Mouse (Mus musculus) MEL (cell line): ENCODE measurements around the gene Cd248. TPM values are rescaled to one million over a fixed set of nuclear protein-coding genes. Genes with fewer than 3 reads are reported as not detected.

ENCODE experiments used
- DNase-seq: peaks from one replicate; pipeline ENCODE4 v3.0.0; 2011; ENCODE audit warnings: low read depth, low spot score
- H3K27ac ChIP-seq: 2 replicates; pipeline ENCODE4 v1.5.1; 2012; ENCODE audit warnings: low read depth, mild to moderate bottlenecking, control low read depth, low read length, moderate library complexity; ENCODE audit not compliant: control insufficient read depth
- H3K27me3 ChIP-seq, 2 experiments: fragments of 150-350 bp in 1 of 2; sonication (generic) in 1 of 2; 2 replicates each; pipeline ENCODE4 v1.6.1; 2012; ENCODE audit warnings: low read length in 2 of 2, mild to moderate bottlenecking in 2 of 2, improper control_type of control experiment in 1 of 2, moderate library complexity in 1 of 2; ENCODE audit not compliant: insufficient read depth in 2 of 2, control insufficient read depth in 1 of 2
- H3K36me3 ChIP-seq, 2 experiments: 2 replicates each; pipeline ENCODE4 v1.6.1; 2012 to 2014; ENCODE audit warnings: low read length in 2 of 2, improper control_type of control experiment in 1 of 2, inconsistent platforms in 1 of 2, mild to moderate bottlenecking in 1 of 2; ENCODE audit not compliant: insufficient read depth in 2 of 2, control insufficient read depth in 1 of 2
- H3K4me1 ChIP-seq, 2 experiments: fragments of 150-350 bp in 1 of 2; sonication (generic) in 1 of 2; 2 replicates each; pipeline ENCODE4 v1.6.1; 2012; ENCODE audit warnings: low read length in 2 of 2, improper control_type of control experiment in 1 of 2, mild to moderate bottlenecking in 1 of 2; ENCODE audit not compliant: insufficient read depth in 2 of 2, control insufficient read depth in 1 of 2
- H3K4me3 ChIP-seq, 2 experiments: fragments of 150-350 bp in 1 of 2; sonication (generic) in 1 of 2; 2 replicates each; pipeline ENCODE4 v1.5.1; 2012; ENCODE audit warnings: low read depth in 2 of 2, low read length in 2 of 2, mild to moderate bottlenecking in 2 of 2, moderate library complexity in 2 of 2, control low read depth in 1 of 2, improper control_type of control experiment in 1 of 2; ENCODE audit not compliant: control insufficient read depth in 1 of 2, insufficient read depth in 1 of 2
- H3K79me2 ChIP-seq: 2 replicates; pipeline ENCODE4 v1.6.1; 2012; ENCODE audit warnings: mild to moderate bottlenecking, low read length, moderate library complexity; ENCODE audit not compliant: control insufficient read depth, poor library complexity, insufficient read depth
- H3K9ac ChIP-seq: 2 replicates; pipeline ENCODE4 v1.6.1; 2012; ENCODE audit warnings: low read depth, mild to moderate bottlenecking, control low read depth, low read length, moderate library complexity; ENCODE audit not compliant: control insufficient read depth, poor library complexity, severe bottlenecking
- H3K9me3 ChIP-seq: fragments of 150-350 bp; sonication (generic); replicated peaks from 2 replicates; pipeline ENCODE4 v1.6.1; 2012; ENCODE audit warnings: mild to moderate bottlenecking, low read length, improper control_type of control experiment, moderate library complexity; ENCODE audit not compliant: insufficient read depth
- CHD1 ChIP-seq: IDR thresholded peaks from 2 replicates; pipeline ENCODE4 v1.6.1; 2012; ENCODE audit warnings: low read depth, mild to moderate bottlenecking, inconsistent platforms, low read length, improper control_type of control experiment
- E2F4 ChIP-seq: IDR thresholded peaks from 2 replicates; pipeline ENCODE4 v1.6.1; 2011; ENCODE audit warnings: low read depth, low read length, improper control_type of control experiment, borderline replicate concordance
- EP300 ChIP-seq, 2 experiments: IDR thresholded peaks; 2 replicates each; pipeline ENCODE4 v1.6.1; 2011; ENCODE audit warnings: improper control_type of control experiment in 2 of 2, low read length in 2 of 2, low read depth in 1 of 2, mild to moderate bottlenecking in 1 of 2
- GABPA ChIP-seq: IDR thresholded peaks from 2 replicates; pipeline ENCODE4 v1.6.1; 2012; ENCODE audit warnings: low read depth, mild to moderate bottlenecking, inconsistent platforms, low read length, improper control_type of control experiment, moderate library complexity
- GATA1 ChIP-seq: IDR thresholded peaks from 2 replicates; pipeline ENCODE4 v1.6.1; 2011; ENCODE audit warnings: low read depth, low read length, improper control_type of control experiment
- KAT2A ChIP-seq: conservative IDR thresholded peaks from 2 replicates; pipeline ENCODE4 v1.6.1; 2012; ENCODE audit warnings: low read depth, low read length, improper control_type of control experiment, inconsistent platforms
- MAFK ChIP-seq: IDR thresholded peaks from 2 replicates; pipeline ENCODE4 v1.6.1; 2011; ENCODE audit warnings: low read depth, mild to moderate bottlenecking, low read length, improper control_type of control experiment, borderline replicate concordance
- MAX ChIP-seq: IDR thresholded peaks from 2 replicates; pipeline ENCODE4 v1.6.1; 2011; ENCODE audit warnings: low read length, improper control_type of control experiment
- MAZ ChIP-seq: IDR thresholded peaks from 2 replicates; pipeline ENCODE4 v1.6.1; 2012; ENCODE audit warnings: low read depth, mild to moderate bottlenecking, inconsistent platforms, low read length, improper control_type of control experiment
- MYC ChIP-seq: IDR thresholded peaks from 2 replicates; pipeline ENCODE4 v1.6.1; 2011; ENCODE audit warnings: low read depth, mild to moderate bottlenecking, low read length, improper control_type of control experiment, moderate library complexity
- NELFE ChIP-seq: IDR thresholded peaks from 2 replicates; pipeline ENCODE4 v1.6.1; 2011; ENCODE audit warnings: low read depth, low read length, improper control_type of control experiment
- NRF1 ChIP-seq: IDR thresholded peaks from 2 replicates; pipeline ENCODE4 v1.6.1; 2014; ENCODE audit warnings: low read depth, mild to moderate bottlenecking, inconsistent platforms, low read length, improper control_type of control experiment, moderate library complexity; ENCODE audit not compliant: poor library complexity, insufficient read depth, severe bottlenecking
- POLR2A ChIP-seq, 2 experiments: IDR thresholded peaks; 2 replicates each; pipeline ENCODE4 v1.6.1; 2011 to 2012; ENCODE audit warnings: low read length in 2 of 2, mild to moderate bottlenecking in 2 of 2, control low read depth in 1 of 2, improper control_type of control experiment in 1 of 2, low read depth in 1 of 2, moderate library complexity in 1 of 2; ENCODE audit not compliant: control insufficient read depth in 1 of 2, insufficient read depth in 1 of 2, poor library complexity in 1 of 2
- RAD21 ChIP-seq: IDR thresholded peaks from 2 replicates; pipeline ENCODE4 v1.6.1; 2011; ENCODE audit warnings: mild to moderate bottlenecking, low read depth, low read length, improper control_type of control experiment
- RCOR1 ChIP-seq: IDR thresholded peaks from 2 replicates; pipeline ENCODE4 v1.6.1; 2012; ENCODE audit warnings: low read depth, mild to moderate bottlenecking, inconsistent platforms, low read length, improper control_type of control experiment
- SIN3A ChIP-seq: IDR thresholded peaks from 2 replicates; pipeline ENCODE4 v1.6.1; 2012; ENCODE audit warnings: low read length, improper control_type of control experiment, inconsistent platforms
- SMC3 ChIP-seq: IDR thresholded peaks from 2 replicates; pipeline ENCODE4 v1.6.1; 2011; ENCODE audit warnings: low read depth, low read length, improper control_type of control experiment
- TAL1 ChIP-seq: IDR thresholded peaks from 2 replicates; pipeline ENCODE4 v1.6.1; 2012; ENCODE audit warnings: mild to moderate bottlenecking, inconsistent platforms, low read length, moderate library complexity, mixed read lengths
- TBP ChIP-seq: IDR thresholded peaks from 2 replicates; pipeline ENCODE4 v1.8.0; 2011; ENCODE audit warnings: low read depth, low read length, improper control_type of control experiment
- UBTF ChIP-seq: IDR thresholded peaks from 2 replicates; pipeline ENCODE4 v1.6.1; 2012; ENCODE audit warnings: low read depth, mild to moderate bottlenecking, inconsistent platforms, low read length, improper control_type of control experiment, moderate library complexity, borderline replicate concordance; ENCODE audit not compliant: insufficient read depth
- USF2 ChIP-seq, 2 experiments: IDR thresholded peaks; 2 replicates each; pipeline ENCODE4 v1.6.1; 2011 to 2012; ENCODE audit warnings: improper control_type of control experiment in 2 of 2, low read length in 2 of 2, borderline replicate concordance in 1 of 2, inconsistent platforms in 1 of 2, low read depth in 1 of 2, mild to moderate bottlenecking in 1 of 2; ENCODE audit not compliant: insufficient read depth in 1 of 2
- ZC3H11A ChIP-seq: IDR thresholded peaks from 2 replicates; pipeline ENCODE4 v1.6.1; 2012; ENCODE audit warnings: low read depth, mild to moderate bottlenecking, inconsistent platforms, low read length, improper control_type of control experiment
- ZKSCAN1 ChIP-seq: IDR thresholded peaks from 2 replicates; pipeline ENCODE4 v1.6.1; 2012; ENCODE audit warnings: low read depth, mild to moderate bottlenecking, inconsistent platforms, low read length, improper control_type of control experiment, moderate library complexity
- ZMIZ1 ChIP-seq: IDR thresholded peaks from 2 replicates; pipeline ENCODE4 v1.6.1; 2012; ENCODE audit warnings: low read depth, mild to moderate bottlenecking, inconsistent platforms, low read length, improper control_type of control experiment, moderate library complexity
- ZNF384 ChIP-seq: IDR thresholded peaks from 2 replicates; pipeline ENCODE4 v1.6.1; 2012; ENCODE audit warnings: low read depth, mild to moderate bottlenecking, inconsistent platforms, low read length, improper control_type of control experiment
- polyA plus RNA-seq, 2 experiments: library from polyadenylated mRNA; stranded (reverse) in 1 of 2; unstranded in 1 of 2; fragments of >175 nt in 1 of 2; fragments of >200 nt in 1 of 2; gene quantifications; 2 replicates each; pipeline versions ENCODE4 v1.2.1 to v1.2.4; 2012; ENCODE audit warnings: low replicate concordance in 2 of 2, low read depth in 1 of 2; ENCODE audit not compliant: insufficient read length in 2 of 2, insufficient read depth in 1 of 2, missing spikeins in 1 of 2
- total RNA-seq: library from RNA; depleted of rRNA; stranded (reverse); fragments of 300-350 nt; gene quantifications from 2 replicates; pipeline ENCODE4 v1.2.3, GENCODE M21; 2012

The Cd248 gene
- total and polyA plus RNA-seq, 3 experiments: 0.27 to 0.86 TPM; not detected in 1

GRCm38 (mm10) chr19:5038709-5039156 lies 29.1 kb upstream of the Cd248 start, which contains the start of the genes B4gat1 and AC124502.3 (continued):
- TF ChIP-seq ZNF384: no peak
- no peak for TF ChIP-seq SMC3

DNA sequence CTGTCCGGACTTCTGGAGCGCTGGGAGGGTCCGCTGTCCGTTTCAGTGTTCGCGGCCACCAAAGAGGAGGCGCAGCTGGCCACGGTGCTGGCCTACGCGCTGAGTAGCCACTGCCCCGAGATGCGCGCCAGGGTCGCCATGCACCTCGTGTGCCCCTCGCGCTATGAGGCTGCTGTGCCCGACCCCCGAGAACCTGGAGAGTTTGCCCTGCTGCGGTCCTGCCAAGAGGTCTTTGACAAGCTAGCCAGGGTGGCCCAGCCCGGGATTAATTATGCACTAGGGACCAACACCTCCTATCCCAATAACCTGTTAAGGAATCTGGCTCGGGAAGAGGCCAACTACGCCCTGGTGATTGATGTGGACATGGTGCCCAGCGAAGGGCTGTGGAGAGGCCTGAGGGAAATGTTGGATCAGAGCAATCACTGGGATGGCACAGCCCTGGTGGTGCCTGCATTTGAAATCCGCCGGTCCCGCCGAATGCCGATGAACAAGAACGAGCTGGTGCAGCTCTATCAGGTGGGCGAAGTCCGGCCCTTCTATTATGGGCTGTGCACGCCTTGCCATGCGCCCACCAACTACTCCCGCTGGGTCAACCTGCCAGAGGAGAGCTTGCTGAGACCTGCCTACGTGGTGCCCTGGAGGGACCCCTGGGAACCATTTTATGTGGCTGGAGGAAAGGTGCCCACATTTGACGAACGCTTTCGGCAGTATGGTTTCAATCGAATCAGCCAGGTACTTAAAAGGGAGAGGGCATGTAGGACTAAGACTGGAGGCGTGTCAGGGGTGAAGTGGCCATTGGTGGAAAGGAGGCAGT lies 28.4 kb upstream of the Cd248 start:
- no peak for DNase-seq
- Histone ChIP-seq H3K4me3 (peak overlapping the region; percentile 57 to 87), H3K36me3 (peaks cover 2 to 7% of the 10 kb centered on the region in 2 experiments; a peak in 3 of 4 replicates), H3K9ac (peak overlapping the region; percentile 64), H3K9me3 (no peaks in the 10 kb centered on the region), H3K27me3 (no peaks in the 10 kb centered on the region), H3K4me1 (peaks cover 2 to 18% of the 10 kb centered on the region in 2 experiments), H3K79me2 (peaks cover 21% of the 10 kb centered on the region), H3K27ac (no peak overlapping the region)
- TF ChIP-seq SIN3A (no peak), RCOR1 (no peak), MAX (no peak), ZNF384 (no peak), TBP (no peak), GATA1 (no peak), ZMIZ1 (no peak), RAD21 (no peak), POLR2A (IDR thresholded peaks at IDR 0.05; ENCODE audit: control insufficient read depth in 1 of 2, insufficient read depth in 1 of 2, low read depth in 1 of 2, low read length in 2 of 2, poor library complexity in 1 of 2) (no peak), E2F4 (no peak), CHD1 (no peak), MYC (no peak), MAZ (no peak), MAFK (no peak), USF2 (IDR thresholded peaks at IDR 0.05; ENCODE audit: borderline replicate concordance in 1 of 2, insufficient read depth in 1 of 2, low read depth in 1 of 2, low read length in 2 of 2) (no peak), SMC3 (no peak), GABPA (no peak), TAL1 (no peak)

- peak within 1 kb of the TSS; percentile 71 for H3K27ac ChIP-seq
- H3K36me3 ChIP-seq: peaks cover 2 to 7% of the 10 kb centered on the region in 2 experiments; a peak in 3 of 4 replicates
- H3K27me3 ChIP-seq: no peaks in the 10 kb centered on the region
- H3K79me2 ChIP-seq: peaks cover 21% of the 10 kb centered on the region
- H3K9ac ChIP-seq: peak within 1 kb of the TSS; percentile 88
- no peaks in the 10 kb centered on the region for H3K9me3 ChIP-seq
- peaks cover 2 to 18% of the 10 kb centered on the region in 2 experiments for H3K4me1 ChIP-seq
- peak within 1 kb of the TSS; percentile 74 to 95 for H3K4me3 ChIP-seq
- peak; percentile 97 for DNase-seq
- peak in 1 of 2 experiments; percentile 23; a peak in 1 of 4 replicates for TF ChIP-seq EP300 (IDR thresholded peaks at IDR 0.05; ENCODE audit: low read depth in 1 of 2, low read length in 2 of 2)
- no peak for TF ChIP-seq UBTF
- TF ChIP-seq KAT2A: peak; percentile 71
- TF ChIP-seq NRF1: peak; percentile 67
- TF ChIP-seq POLR2A (IDR thresholded peaks at IDR 0.05; ENCODE audit: control insufficient read depth in 1 of 2, insufficient read depth in 1 of 2, low read depth in 1 of 2, low read length in 2 of 2, poor library complexity in 1 of 2): peak in 1 of 2 experiments; percentile 81; a peak in 2 of 4 replicates
- TF ChIP-seq NELFE: peak; percentile 60
- 0 out of 2 replicates have a peak, but pooled peaks have one; percentile 38 for TF ChIP-seq RCOR1
- no peak for TF ChIP-seq ZNF384
- no peak for TF ChIP-seq CHD1
- TF ChIP-seq MAFK: no peak
- no peak for TF ChIP-seq ZKSCAN1
- no peak for TF ChIP-seq RAD21
- TF ChIP-seq TBP: peak; percentile 45; the same call in 1 of the 2 replicates
- no peak for TF ChIP-seq GABPA
- no peak for TF ChIP-seq ZC3H11A
- TF ChIP-seq MYC: no peak
Measured at GRCm38 (mm10) chr19:5040862-5041523, 26.9 kb upstream of the Cd248 start, which contains the start of gene Brms1. Gene Brms1 (plus strand): TSS chr19:5041354.
